Mouse (Mus musculus) frontal cortex, postnatal 14 days (tissue): ENCODE data around the gene Cdkn1c.

ENCODE experiments used
- DNase-seq, 2 experiments: peaks; one replicate each; pipeline ENCODE4 v3.0.0; 2022; ENCODE audit warnings: low spot score in 2 of 2

Cdkn1c gene

GRCm38 (mm10) chr7:143437231-143437893 is 23.5 kb downstream of the Cdkn1c start:
- DNase-seq, result no peak

GRCm38 (mm10) chr7:143433331-143433730 is 27.5 kb downstream of the Cdkn1c start:
- no peak for DNase-seq

GRCm38 (mm10) chr7:143432631-143433030 is 28.2 kb downstream of the Cdkn1c start:
- DNase-seq, result no peak

- no peak for DNase-seq
Observed at GRCm38 (mm10) chr7:143428814-143429499, 31.9 kb downstream of the Cdkn1c start.

GRCm38 (mm10) chr7:143428142-143428813 is 32.6 kb downstream of the Cdkn1c start:
- DNase-seq, result no peak

GRCm38 (mm10) chr7:143419585-143420160 is 41.2 kb downstream of the Cdkn1c start:
- no peak for DNase-seq

- no peak for DNase-seq
Observed at GRCm38 (mm10) chr7:143417875-143418274, 43.0 kb downstream of the Cdkn1c start.

GRCm38 (mm10) chr7:143416406-143416805 is 44.4 kb downstream of the Cdkn1c start:
- DNase-seq, result no peak

GRCm38 (mm10) chr7:143415070-143415469 is 45.8 kb downstream of the Cdkn1c start:
- no peak for DNase-seq

- no peak for DNase-seq
Observed at GRCm38 (mm10) chr7:143412606-143413005, 48.2 kb downstream of the Cdkn1c start.

- no peak for DNase-seq
Observed at GRCm38 (mm10) chr7:143408615-143409021, 52.2 kb downstream of the Cdkn1c start.
